Mouse (Mus musculus) testis, adult 2 months (tissue): ENCODE measurements at regions not wholly inside any gene's neighbourhood (a gene's known extent, or its start where the extent isn't known, plus 50 kb on each side); places are given as distances from the start of the nearest gene placed in this dataset.

Source experiments
- CTCF ChIP-seq: fragments of 200-500 bp; IDR thresholded peaks from 2 replicates; pipeline ENCODE4 v1.5.1; 2012; ENCODE audit warnings: low read depth, mild to moderate bottlenecking, inconsistent platforms, low read length, moderate library complexity; ENCODE audit not compliant: control insufficient read depth, insufficient read depth, insufficient replicate concordance
- POLR2A ChIP-seq: fragments of 200-500 bp; IDR thresholded peaks from 2 replicates; pipeline ENCODE4 v1.6.1; 2012; ENCODE audit warnings: low read depth, mild to moderate bottlenecking, inconsistent platforms, low read length, moderate library complexity; ENCODE audit not compliant: control insufficient read depth

DNA sequence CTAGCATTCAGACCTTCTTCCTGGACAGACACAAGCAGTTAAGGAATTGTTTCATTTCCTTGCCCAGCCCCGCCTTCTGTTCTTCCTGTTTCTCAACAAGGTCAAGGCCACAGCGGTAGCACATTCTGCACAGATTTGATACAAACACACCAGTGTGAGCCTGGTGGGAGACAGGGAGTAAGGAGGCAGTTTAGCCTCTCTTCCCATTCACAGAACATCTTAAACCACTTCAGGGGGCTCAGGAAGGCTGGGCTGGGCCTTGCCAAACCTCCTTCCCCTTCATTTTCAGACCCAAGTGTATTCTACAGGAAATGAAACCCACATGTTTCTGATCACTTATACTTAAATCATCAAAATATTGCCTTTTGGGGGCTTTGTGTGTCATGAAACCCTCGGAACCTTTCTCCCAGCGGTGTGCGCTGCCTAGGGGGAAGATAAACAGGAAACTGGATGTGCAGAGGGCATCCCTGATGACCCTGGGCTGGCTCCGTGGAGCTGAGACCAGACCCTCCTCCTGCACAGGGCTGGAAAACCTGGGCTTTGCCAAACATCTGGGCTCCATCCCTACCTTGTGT is 313.3 kb downstream of the Tshz3 start:
- TF ChIP-seq CTCF (no peak), POLR2A (no peak)
